Mouse (Mus musculus): ENCODE measurements around the gene Slc4a8.
"Not testable (repeated sequence)": the region's sequence is repeated elsewhere in the genome, so short reads cannot be mapped to it uniquely, and the experiment has no call there.

Slc4a8 gene

GRCm38 (mm10) chr15:100746478-100747120 lies 14.9 kb upstream of the Slc4a8 start:
- DNase-seq, result no peak

DNA sequence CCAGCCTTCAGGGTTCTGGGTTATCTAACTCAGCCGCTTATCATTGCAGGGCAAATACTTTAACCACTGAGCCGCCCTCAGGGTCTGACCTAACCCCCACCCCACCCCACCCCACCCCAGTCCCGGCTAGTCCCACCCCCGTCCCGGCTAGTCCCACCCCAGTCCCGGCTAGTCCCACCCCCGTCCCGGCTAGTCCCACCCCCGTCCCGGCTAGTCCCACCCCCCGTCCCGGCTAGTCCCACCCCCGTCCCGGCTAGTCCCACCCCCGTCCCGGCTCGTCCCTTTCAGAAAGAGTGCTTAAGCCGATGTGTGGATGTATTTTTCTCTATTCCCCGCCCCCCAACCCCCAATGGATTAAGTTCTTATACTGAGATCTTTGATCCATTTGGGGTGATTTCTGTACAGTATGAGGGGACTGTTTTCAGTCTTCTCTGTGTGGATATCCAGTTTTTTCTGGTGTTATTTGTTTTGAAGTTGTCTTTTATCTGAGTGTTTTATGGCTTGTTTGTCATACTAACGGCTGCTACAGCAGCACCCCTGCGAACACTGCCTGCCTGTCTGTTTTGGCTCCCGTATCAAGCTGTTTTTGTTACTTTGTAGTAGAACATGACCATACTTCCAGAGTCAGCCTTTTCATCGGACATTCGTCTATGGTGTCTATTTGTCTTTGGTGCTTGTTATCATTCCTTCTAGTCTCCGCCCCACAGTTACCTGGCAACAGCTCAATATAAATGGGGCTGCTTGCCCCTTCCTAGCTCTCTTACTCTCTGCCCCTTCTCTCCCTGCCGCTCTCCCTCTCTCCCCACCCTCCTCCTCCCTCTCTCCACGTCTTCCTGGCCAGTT lies 14.2 kb upstream of the Slc4a8 start:
- no peak for DNase-seq

- no peak for DNase-seq
Observed at GRCm38 (mm10) chr15:100748584-100748983, 13.0 kb upstream of the Slc4a8 start.

GRCm38 (mm10) chr15:100749751-100750538 lies 11.6 kb upstream of the Slc4a8 start:
- no peak for DNase-seq

GRCm38 (mm10) chr15:100752439-100752838 lies 9.1 kb upstream of the Slc4a8 start:
- DNase-seq, result no peak

DNA sequence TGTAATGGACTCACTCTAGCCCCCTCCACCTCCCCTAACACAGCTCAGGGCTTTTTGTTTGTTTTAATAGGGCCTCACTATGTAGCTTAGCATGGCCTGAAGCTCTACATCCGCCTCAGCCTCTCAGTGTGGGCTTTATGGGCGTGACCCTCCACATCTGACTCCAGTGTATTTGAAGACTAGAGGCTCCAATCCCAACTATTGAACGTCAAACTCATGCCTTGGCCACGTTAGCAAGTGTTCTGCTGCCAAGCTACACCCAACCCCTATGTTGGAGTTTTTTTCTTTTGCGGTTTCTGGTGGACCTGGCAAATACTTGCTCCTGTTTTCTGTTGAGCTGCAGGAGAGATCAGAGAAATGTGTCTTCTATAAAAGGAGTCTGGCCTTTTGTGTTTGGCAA lies 8.5 kb upstream of the Slc4a8 start:
- DNase-seq, result no peak

DNA sequence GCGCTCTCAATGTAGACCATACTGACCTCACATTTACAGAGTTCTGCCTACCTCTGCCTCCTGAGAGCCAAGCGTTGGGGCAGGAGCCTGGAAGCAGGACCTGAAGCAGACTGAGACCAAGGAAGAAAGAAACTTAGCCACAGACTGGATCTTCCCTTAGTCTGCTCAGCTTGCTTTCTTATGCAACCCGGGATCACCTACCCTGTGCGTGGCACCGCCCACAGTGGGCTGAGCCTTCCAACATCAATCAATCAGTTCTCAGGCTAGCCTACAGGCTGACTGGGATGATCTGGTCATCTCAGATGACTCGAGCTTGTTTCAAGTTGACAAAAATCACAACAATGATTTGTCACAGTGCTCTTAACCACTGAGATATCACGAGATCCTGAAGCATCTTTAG lies 7.5 kb upstream of the Slc4a8 start:
- DNase-seq, result no peak

GRCm38 (mm10) chr15:100754805-100755497 lies 6.6 kb upstream of the Slc4a8 start:
- no peak for DNase-seq

GRCm38 (mm10) chr15:100755498-100755859 lies 6.1 kb upstream of the Slc4a8 start:
- no peak for DNase-seq

- no peak for DNase-seq
Observed at GRCm38 (mm10) chr15:100755881-100756624, 5.5 kb upstream of the Slc4a8 start.

DNA sequence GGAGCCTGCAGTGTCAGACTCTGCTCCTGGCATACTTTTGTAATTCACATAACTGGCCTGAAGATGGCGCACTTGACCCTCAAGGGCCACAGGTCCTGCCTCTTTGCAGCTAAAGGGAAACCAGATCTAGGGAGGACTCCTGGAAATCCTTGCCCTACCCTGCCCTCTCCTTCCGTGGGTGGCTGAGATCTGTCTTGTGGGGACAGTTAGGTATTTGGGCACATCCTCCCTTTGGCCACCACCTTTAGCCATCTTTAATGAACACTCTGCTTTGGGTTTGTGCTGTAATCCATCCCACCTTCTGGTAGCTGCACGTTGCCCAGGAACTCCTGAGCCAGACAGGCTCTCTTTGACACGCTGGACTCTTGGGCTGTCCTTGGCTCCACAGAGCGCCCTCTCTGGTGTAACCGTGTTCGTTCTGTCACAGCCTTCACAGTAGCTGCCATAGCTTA lies 4.0 kb upstream of the Slc4a8 start:
- peak; percentile 68 for DNase-seq

DNA sequence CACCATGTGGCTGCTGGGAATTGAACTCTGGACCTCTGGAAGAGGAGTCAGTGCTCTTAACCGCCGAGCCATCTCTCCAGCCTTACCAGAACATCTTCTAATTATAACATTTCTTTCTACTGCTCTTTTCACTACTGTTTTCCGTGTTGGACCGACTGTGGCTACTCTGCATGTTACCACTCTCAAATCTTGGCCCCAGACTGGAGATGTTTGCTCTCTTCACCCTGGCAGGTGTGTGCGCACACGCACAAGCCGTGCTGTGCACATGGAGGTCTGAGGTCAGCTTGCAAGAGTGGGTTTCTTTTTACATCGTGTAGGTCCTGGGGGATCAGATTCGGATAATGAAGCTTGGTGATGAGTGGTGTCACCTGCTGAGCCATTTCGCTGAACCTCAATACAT lies 2.3 kb upstream of the Slc4a8 start:
- no peak for DNase-seq

DNA sequence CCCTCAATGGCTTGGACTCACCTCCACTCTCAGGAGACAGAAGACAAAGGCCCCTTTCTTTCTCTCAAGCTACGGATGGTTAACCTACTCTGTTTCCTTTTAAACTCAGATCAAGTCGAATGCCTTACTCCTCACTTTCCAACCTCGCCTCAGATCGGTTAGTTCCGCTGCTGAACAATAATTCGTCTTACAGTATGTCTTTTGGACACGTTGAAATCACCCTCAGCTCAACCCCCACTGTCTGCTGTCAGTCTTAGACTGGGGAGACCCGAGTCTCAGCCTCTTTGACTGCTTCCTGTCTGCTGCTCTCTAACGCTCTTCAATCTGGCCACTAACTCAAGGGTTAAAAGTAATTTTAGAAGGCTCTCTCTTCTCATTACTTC lies 520 bp upstream of the Slc4a8 start:
- no peak for DNase-seq

GRCm38 (mm10) chr15:100762649-100763048 lies 1.1 kb downstream of the Slc4a8 start:
- DNase-seq, result no peak

DNA sequence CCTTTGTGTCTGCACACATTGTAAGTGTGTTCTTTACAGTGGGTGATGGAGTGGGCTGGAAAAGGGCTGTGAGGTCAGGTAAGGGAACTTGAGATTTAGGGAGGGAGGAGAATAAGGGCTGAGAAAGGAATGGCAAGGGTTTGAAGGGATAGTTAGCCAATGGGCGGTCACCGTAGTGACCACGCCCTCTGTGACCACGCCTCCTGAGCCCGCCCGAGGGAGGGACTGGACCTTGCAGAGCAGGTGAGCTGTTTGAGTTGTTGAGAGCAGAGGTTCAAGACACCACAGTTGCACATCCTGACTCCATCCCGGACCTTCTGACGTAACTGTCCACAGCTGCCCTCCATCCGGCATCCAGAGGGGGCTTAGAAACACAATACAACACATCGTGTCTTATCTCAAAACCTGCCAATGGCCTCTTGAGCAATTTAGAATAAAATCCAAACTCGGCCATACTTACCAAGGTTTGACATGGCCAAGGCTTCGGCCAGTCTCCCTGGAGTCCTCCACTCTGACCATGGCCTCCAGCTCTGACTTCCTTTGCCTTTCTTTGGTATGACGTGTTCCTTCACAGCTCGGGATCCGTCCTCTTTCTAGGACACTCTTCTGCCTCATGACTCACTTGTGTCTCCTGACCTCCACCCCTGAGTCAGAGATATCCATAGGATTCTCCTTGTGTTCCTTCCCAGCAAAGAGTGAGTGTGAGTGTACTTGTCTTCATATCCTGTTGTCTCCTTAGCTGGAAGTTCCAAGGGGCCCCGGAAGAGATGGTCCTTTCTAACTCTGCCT lies 2.8 kb downstream of the Slc4a8 start:
- no peak for DNase-seq

DNA sequence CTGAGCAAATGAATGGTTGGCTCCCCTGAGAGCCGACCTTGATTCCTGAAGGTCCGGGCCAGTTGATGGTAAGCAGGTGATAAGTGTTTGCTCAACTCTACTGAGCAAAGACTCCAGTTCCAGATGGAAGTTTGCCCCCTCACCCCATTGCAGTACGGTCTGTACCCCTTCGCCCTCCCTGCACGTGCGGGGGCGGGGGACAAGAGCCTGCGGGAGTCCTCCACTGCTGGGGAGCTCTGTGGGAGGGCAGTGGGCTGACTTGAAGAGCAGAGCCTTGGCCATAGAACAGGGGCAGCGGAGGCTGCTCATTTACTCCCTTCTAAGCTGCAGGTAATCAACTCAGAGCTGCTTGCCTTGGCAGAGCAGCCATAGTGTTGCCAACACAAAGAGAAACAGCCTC lies 5.3 kb downstream of the Slc4a8 start:
- no peak for DNase-seq

DNA sequence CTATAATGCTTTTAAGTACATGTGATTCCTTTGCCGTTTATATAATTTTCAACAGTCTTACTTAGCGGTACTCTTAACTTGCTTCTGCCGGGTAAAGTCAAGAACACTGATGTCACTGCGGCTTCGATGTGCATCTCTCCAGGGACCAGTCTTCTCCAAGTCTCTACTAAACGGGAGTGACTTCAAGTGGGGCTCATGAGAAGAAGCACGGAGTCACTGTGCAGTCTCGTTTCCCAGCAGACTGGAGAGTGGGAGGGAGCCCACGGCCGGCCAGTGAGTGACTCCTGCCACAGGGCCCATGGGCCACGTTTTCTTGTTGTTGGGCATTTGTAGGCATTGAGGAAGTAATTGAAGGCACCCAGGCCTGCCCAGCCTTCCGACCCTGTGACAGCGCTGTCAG lies 6.3 kb downstream of the Slc4a8 start:
- DNase-seq, result no peak

DNA sequence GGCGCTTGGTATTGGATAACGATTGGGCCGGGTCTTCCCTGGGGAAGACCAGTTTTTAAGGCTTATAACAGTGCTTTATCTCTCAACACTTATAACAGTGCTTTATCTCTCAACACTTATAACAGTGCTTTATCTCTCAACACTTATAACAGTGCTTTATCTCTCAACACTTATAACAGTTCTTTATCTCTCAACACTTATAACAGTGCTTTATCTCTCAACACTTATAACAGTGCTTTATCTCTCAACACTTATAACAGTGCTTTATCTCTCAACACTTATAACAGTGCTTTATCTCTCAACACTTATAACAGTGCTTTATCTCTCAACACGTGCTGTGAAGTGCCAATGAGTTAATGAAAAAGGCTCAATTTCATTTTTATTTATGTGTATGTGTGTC lies 7.5 kb downstream of the Slc4a8 start:
- not testable (repeated sequence) for DNase-seq

GRCm38 (mm10) chr15:100770338-100770737 lies 8.8 kb downstream of the Slc4a8 start:
- DNase-seq, result no peak

- no peak for DNase-seq
Observed at GRCm38 (mm10) chr15:100772685-100773084, 11.1 kb downstream of the Slc4a8 start.

DNA sequence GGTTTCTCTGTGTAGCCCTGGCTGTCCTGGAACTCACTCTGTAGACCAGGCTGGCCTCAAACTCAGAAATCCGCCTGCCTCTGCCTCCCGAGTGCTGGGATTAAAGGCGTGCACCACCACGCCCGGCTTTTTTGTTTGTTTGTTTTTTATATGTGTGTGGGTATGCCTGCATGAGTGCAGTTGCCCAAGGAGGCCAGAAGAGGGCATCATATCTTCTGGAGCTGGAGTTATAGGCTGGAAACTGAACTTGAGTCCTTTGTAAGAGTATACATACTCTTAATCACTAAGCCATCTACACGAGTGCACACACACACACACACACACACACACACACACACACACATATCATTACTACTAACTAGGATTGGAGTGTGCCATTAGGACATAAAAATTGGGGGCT lies 12.3 kb downstream of the Slc4a8 start:
- not testable (repeated sequence) for DNase-seq

All from cerebellum, adult 11 months (tissue).